Mouse (Mus musculus) embryo, embryonic 10 days (tissue): ENCODE data around the gene Atox1.

Experiments
- DNase-seq: peaks from one replicate; pipeline ENCODE4 v3.0.0-alpha.2; 2015; ENCODE audit warnings: low spot score

Gene Atox1

DNA sequence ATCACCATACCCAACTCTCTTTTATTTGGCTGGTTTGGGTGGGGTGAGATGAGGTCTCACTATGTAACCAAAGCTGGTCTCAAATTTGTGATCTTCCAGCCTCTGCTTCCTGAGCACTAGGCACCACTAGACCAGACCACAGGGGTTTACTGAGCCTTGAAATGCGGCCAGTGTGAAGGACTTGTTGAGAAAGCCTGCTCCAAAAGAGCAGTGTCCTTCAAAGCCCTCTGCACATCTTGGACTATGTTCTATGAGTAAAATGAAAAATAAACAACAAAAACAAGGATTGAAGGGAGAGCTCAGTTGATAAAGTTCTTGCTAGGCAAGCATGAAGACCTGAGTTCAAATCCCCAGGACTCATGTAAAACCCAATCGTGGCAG lies 47.6 kb downstream of the Atox1 start:
- DNase-seq = no peak

GRCm38 (mm10) chr11:55412680-55413415 lies 48.2 kb downstream of the Atox1 start:
- DNase-seq = no peak

- no peak for DNase-seq
Measured at GRCm38 (mm10) chr11:55412034-55412433, 49.0 kb downstream of the Atox1 start.

- DNase-seq = no peak
Measured at GRCm38 (mm10) chr11:55410502-55410901, 50.5 kb downstream of the Atox1 start.

DNA sequence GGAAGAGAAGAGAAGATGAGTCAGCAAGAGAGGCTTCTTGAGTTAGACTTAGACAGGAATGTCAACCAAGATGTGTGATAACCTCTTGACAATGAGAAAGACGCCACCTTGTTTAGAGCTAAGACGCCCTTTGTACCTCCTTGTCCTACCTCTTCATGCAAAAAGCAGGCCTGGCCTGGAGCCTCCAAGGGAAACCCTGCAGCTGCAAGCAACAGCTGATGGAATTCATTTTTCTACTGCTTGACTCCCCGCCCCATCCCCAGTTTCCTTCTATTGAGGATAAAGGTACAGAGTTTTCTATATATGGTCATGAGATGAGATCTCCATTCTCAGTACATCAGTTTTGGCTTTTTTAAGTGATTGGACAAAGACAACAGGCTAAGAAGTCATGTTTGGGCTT lies 51.0 kb downstream of the Atox1 start:
- DNase-seq = no peak

GRCm38 (mm10) chr11:55407133-55407532 lies 53.9 kb downstream of the Atox1 start:
- DNase-seq = no peak

DNA sequence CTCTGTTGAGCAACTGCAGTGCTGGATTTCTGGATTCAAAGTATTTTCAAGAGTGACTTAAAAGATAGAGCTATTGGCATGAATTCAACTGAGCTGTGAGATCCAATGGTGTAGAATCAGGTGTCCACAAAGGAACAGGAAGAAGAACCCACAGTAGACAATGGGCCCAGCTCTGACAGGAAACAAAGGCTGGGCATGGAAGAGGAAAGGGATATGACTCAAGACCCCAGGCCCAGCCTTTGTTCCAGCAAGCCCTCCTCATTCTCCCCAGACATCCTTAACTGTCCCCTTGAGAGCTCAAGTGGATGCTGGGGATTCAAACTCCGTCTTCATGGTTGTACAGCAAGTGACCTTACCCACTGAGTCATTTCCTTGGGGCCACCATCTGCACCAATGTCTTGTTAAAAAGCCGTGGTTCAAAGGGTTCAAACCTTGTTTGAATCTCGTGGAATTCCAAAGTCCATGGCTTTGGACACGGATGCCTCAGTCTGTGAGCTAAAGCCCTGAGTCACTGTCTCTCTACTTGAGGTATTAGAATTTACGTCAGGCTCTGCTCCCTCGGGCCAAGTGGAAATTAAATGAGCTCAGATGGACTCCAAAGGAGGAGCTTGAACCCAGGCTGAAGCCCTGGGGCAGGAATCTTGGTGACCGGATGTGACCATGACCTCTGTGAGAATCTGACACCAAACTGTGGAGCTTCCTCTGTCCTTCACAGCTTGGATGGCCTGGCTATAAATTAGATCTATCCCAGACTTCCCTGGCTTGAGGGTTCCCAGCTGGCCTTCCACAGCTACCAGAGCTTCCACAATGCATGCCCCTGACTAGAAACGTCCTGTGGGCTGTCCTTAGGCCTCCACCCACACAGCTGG lies 55.2 kb downstream of the Atox1 start:
- DNase-seq = peak; percentile 28

DNA sequence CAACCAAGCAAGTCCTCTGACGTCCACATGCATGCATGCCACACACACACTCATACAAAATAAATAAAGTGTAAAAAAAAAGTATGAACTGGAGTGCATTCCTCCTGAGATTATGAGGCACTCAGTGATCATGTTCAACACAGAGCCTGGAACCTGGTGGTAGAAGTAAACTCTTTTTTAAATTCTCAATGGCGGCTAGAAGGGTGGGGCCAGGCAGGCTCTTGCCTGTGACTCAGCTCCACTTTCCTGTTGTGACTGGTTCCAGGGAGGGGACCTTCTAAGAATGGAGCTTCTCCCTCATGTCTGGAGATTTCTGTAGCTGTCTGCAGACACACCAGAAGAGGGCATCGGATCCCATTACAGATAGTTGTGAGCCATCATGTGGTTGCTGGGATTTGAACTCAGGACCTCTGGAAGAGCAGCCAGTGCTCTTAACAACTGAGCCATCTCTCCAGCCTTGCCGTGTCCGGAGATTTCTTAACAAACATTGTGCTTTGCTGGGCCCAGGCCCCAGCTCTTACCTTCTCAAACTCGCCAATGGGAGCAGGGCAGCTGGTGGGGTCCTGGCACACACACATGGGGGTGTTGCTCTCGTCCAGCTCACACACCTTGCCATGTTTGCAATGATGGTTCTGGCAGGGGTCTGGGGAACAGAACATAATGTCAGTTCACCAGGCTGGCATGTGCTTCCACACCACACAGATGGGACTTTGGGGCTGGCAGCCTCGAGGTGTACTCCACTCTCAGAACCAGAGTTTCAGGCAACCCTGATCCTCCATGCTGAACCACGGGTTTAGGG lies 56.2 kb downstream of the Atox1 start:
- DNase-seq = no peak

DNA sequence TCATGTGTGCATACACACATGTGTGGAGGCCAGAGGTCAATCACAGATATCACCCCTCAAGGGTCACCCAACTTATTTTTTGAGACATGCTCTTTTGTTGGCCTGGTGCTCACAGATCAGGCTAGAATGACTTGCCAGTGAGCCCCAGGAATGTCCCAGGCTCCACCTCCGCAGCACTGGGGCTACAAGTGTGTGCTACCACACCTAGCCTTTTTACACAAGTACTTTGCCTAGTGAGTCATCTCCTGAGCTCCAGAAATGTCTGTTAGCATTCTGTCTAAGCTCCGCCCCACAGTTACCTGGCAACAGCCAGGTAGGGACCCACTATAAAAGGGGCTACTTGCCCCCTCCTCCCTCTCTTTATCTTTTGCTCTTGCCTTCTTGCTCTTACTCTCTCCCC lies 60.2 kb downstream of the Atox1 start:
- no peak for DNase-seq

GRCm38 (mm10) chr11:55398371-55398770 lies 62.7 kb downstream of the Atox1 start:
- no peak for DNase-seq

- no peak for DNase-seq
Measured at GRCm38 (mm10) chr11:55397441-55397840, 63.6 kb downstream of the Atox1 start.

DNA sequence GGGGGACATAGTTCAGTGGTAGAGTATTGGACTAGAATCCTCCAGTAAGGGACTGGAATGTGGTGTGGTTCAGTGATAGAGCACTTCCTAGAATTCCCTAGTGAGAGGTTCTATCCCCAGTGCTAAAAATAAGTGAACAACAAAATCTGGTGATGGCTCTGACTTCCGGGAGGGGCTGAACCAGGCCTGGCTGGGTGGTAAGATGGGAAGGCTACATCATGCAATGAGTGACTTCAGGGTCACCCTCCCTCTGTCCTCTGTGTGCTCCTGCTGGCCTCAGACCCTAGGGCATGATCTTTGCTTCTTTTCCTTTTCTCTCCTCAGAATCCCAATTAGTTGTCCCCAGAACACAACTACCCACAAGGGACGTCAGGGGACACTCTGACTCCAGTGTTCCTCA lies 64.0 kb downstream of the Atox1 start:
- no peak for DNase-seq
